Mouse (Mus musculus): Measurements from ENCODE around the gene March1. TPM values are rescaled to one million over a fixed set of nuclear protein-coding genes. Genes with fewer than 3 reads are reported as not detected.

Gene March1
- polyA plus RNA-seq, 1 experiment, result 0.01 TPM

GRCm38 (mm10) chr8:65956948-65957347, 339.2 kb downstream of the March1 start:
- Histone ChIP-seq H3ac (ENCODE audit: control insufficient read depth, insufficient read length, low read depth) (no peak overlapping the region), H3K4me3 (ENCODE audit: insufficient read depth, poor library complexity, severe bottlenecking) (no peak overlapping the region), H3K27me3 (ENCODE audit: control insufficient read depth, insufficient read depth, insufficient read length) (no peaks in the 10 kb centered on the region), H3K79me3 (ENCODE audit: low read depth) (no peaks in the 10 kb centered on the region), H3K36me3 (ENCODE audit: control insufficient read depth, insufficient read depth) (no peaks in the 10 kb centered on the region), H3K79me2 (ENCODE audit: control insufficient read depth, insufficient read depth) (no peaks in the 10 kb centered on the region)
- TF ChIP-seq USF1 (IDR thresholded peaks at IDR 0.05; ENCODE audit: low read depth) (no peak), CEBPB (IDR thresholded peaks at IDR 0.05; ENCODE audit: low read depth) (no peak), MAX (IDR thresholded peaks at IDR 0.05) (no peak), FOSL1 (IDR thresholded peaks at IDR 0.05; ENCODE audit: insufficient read depth, low read length, poor library complexity, severe bottlenecking) (no peak), MYOD1 (IDR thresholded peaks at IDR 0.05; ENCODE audit: control insufficient read depth, insufficient read length, low read depth) (no peak), MYOG (IDR thresholded peaks at IDR 0.05; ENCODE audit: control insufficient read depth, extremely low read depth, insufficient read length) (no peak), CTCF (IDR thresholded peaks at IDR 0.05; ENCODE audit: control insufficient read depth, insufficient read depth, insufficient read length) (no peak)

- Histone ChIP-seq H3K79me3 (ENCODE audit: low read depth) (no peaks in the 10 kb centered on the region), H3ac (ENCODE audit: control insufficient read depth, insufficient read length, low read depth) (no peak overlapping the region), H3K4me3 (ENCODE audit: insufficient read depth, poor library complexity, severe bottlenecking) (no peak overlapping the region), H3K36me3 (ENCODE audit: control insufficient read depth, insufficient read depth) (no peaks in the 10 kb centered on the region), H3K27me3 (ENCODE audit: control insufficient read depth, insufficient read depth, insufficient read length) (no peaks in the 10 kb centered on the region), H3K79me2 (ENCODE audit: control insufficient read depth, insufficient read depth) (no peaks in the 10 kb centered on the region)
- no peak for TF ChIP-seq MAX (IDR thresholded peaks at IDR 0.05)
- no peak for TF ChIP-seq CEBPB (IDR thresholded peaks at IDR 0.05; ENCODE audit: low read depth)
- TF ChIP-seq FOSL1 (IDR thresholded peaks at IDR 0.05; ENCODE audit: insufficient read depth, low read length, poor library complexity, severe bottlenecking), result no peak
- TF ChIP-seq USF1 (IDR thresholded peaks at IDR 0.05; ENCODE audit: low read depth), result no peak
- no peak for TF ChIP-seq MYOD1 (IDR thresholded peaks at IDR 0.05; ENCODE audit: control insufficient read depth, insufficient read length, low read depth)
- no peak for TF ChIP-seq CTCF (IDR thresholded peaks at IDR 0.05; ENCODE audit: control insufficient read depth, insufficient read depth, insufficient read length)
- TF ChIP-seq MYOG (IDR thresholded peaks at IDR 0.05; ENCODE audit: control insufficient read depth, extremely low read depth, insufficient read length), result no peak
These were observed 339.8 kb downstream of the March1 start for GRCm38 (mm10) chr8:65957492-65957891.

GRCm38 (mm10) chr8:65966502-65967222, 349.0 kb downstream of the March1 start:
- Histone ChIP-seq H3K79me3 (ENCODE audit: low read depth) (no peaks in the 10 kb centered on the region), H3ac (ENCODE audit: control insufficient read depth, insufficient read length, low read depth) (no peak overlapping the region), H3K79me2 (ENCODE audit: control insufficient read depth, insufficient read depth) (no peaks in the 10 kb centered on the region), H3K36me3 (ENCODE audit: control insufficient read depth, insufficient read depth) (no peaks in the 10 kb centered on the region), H3K4me3 (ENCODE audit: insufficient read depth, poor library complexity, severe bottlenecking) (no peak overlapping the region), H3K27me3 (ENCODE audit: control insufficient read depth, insufficient read depth, insufficient read length) (no peaks in the 10 kb centered on the region)
- TF ChIP-seq CEBPB (IDR thresholded peaks at IDR 0.05; ENCODE audit: low read depth), result no peak
- no peak for TF ChIP-seq USF1 (IDR thresholded peaks at IDR 0.05; ENCODE audit: low read depth)
- TF ChIP-seq CTCF (IDR thresholded peaks at IDR 0.05; ENCODE audit: control insufficient read depth, insufficient read depth, insufficient read length), result no peak

GRCm38 (mm10) chr8:65967223-65967778, 349.6 kb downstream of the March1 start:
- no peak overlapping the region for H3ac ChIP-seq (ENCODE audit: control insufficient read depth, insufficient read length, low read depth)
- no peaks in the 10 kb centered on the region for H3K79me3 ChIP-seq (ENCODE audit: low read depth)
- H3K79me2 ChIP-seq (ENCODE audit: control insufficient read depth, insufficient read depth), result no peaks in the 10 kb centered on the region
- no peak overlapping the region for H3K4me3 ChIP-seq (ENCODE audit: insufficient read depth, poor library complexity, severe bottlenecking)
- no peaks in the 10 kb centered on the region for H3K27me3 ChIP-seq (ENCODE audit: control insufficient read depth, insufficient read depth, insufficient read length)
- H3K36me3 ChIP-seq (ENCODE audit: control insufficient read depth, insufficient read depth), result no peaks in the 10 kb centered on the region
- no peak for TF ChIP-seq MAX (IDR thresholded peaks at IDR 0.05)
- no peak for TF ChIP-seq MYOD1 (IDR thresholded peaks at IDR 0.05; ENCODE audit: control insufficient read depth, insufficient read length, low read depth)
- TF ChIP-seq MYOG (IDR thresholded peaks at IDR 0.05; ENCODE audit: control insufficient read depth, extremely low read depth, insufficient read length), result no peak
- no peak for TF ChIP-seq FOSL1 (IDR thresholded peaks at IDR 0.05; ENCODE audit: insufficient read depth, low read length, poor library complexity, severe bottlenecking)
- no peak for TF ChIP-seq CEBPB (IDR thresholded peaks at IDR 0.05; ENCODE audit: low read depth)
- TF ChIP-seq USF1 (IDR thresholded peaks at IDR 0.05; ENCODE audit: low read depth), result no peak
- no peak for TF ChIP-seq CTCF (IDR thresholded peaks at IDR 0.05; ENCODE audit: control insufficient read depth, insufficient read depth, insufficient read length)

GRCm38 (mm10) chr8:65976905-65977304, 359.2 kb downstream of the March1 start:
- H3K4me3 ChIP-seq (ENCODE audit: insufficient read depth, poor library complexity, severe bottlenecking), result no peak overlapping the region
- no peak for TF ChIP-seq USF1 (IDR thresholded peaks at IDR 0.05; ENCODE audit: low read depth)
- no peak for TF ChIP-seq MYOG (IDR thresholded peaks at IDR 0.05; ENCODE audit: control insufficient read depth, extremely low read depth, insufficient read length)
- no peak for TF ChIP-seq FOSL1 (IDR thresholded peaks at IDR 0.05; ENCODE audit: insufficient read depth, low read length, poor library complexity, severe bottlenecking)
- no peak for TF ChIP-seq CEBPB (IDR thresholded peaks at IDR 0.05; ENCODE audit: low read depth)
- no peak for TF ChIP-seq MYOD1 (IDR thresholded peaks at IDR 0.05; ENCODE audit: control insufficient read depth, insufficient read length, low read depth)
- no peak for TF ChIP-seq MAX (IDR thresholded peaks at IDR 0.05)
- no peak for TF ChIP-seq CTCF (IDR thresholded peaks at IDR 0.05; ENCODE audit: control insufficient read depth, insufficient read depth, insufficient read length)

More at GRCm38 (mm10) chr8:65976905-65977304, 359.2 kb downstream of the March1 start:
- no peak overlapping the region for H3ac ChIP-seq (ENCODE audit: control insufficient read depth, insufficient read length, low read depth)
- no peaks in the 10 kb centered on the region for H3K36me3 ChIP-seq (ENCODE audit: control insufficient read depth, insufficient read depth)
- H3K27me3 ChIP-seq (ENCODE audit: control insufficient read depth, insufficient read depth, insufficient read length), result no peaks in the 10 kb centered on the region
- no peaks in the 10 kb centered on the region for H3K79me2 ChIP-seq (ENCODE audit: control insufficient read depth, insufficient read depth)
- H3K79me3 ChIP-seq (ENCODE audit: low read depth), result no peaks in the 10 kb centered on the region

Measured in C2C12 (cell line).